Mouse (Mus musculus) heart, embryonic 16.5 days (tissue): ENCODE measurements around the gene 2900026A02Rik. TPM values are rescaled to one million over a fixed set of nuclear protein-coding genes. Genes with fewer than 3 reads are reported as not detected.

ENCODE experiments used
- ATAC-seq: fragments of 200-750 bp; cut with Nextera tagmentation; replicated peaks from 2 replicates; pipeline ENCODE4 v1.8.0; 2017; ENCODE audit warnings: moderate number of reproducible peaks; ENCODE audit not compliant: insufficient read depth, low FRiP score; ENCODE audit errors: extremely low read depth
- H3K27ac ChIP-seq: fragments of 300-500 bp; sonication (generic); 2 replicates; pipeline ENCODE4 v1.5.1; 2014; ENCODE audit warnings: mild to moderate bottlenecking, low read length, control low read depth, moderate library complexity
- H3K27me3 ChIP-seq: fragments of 300-500 bp; sonication (generic); 2 replicates; pipeline ENCODE4 v1.6.1; 2014; ENCODE audit warnings: low read length, mixed read lengths; ENCODE audit not compliant: control insufficient read depth, insufficient read depth
- H3K36me3 ChIP-seq: fragments of 300-500 bp; sonication (generic); 2 replicates; pipeline ENCODE4 v1.6.1; 2014; ENCODE audit not compliant: control insufficient read depth, insufficient read depth
- H3K4me1 ChIP-seq: fragments of 300-500 bp; sonication (generic); 2 replicates; pipeline ENCODE4 v1.6.1; 2014; ENCODE audit warnings: low read length, mixed read lengths; ENCODE audit not compliant: control insufficient read depth, insufficient read depth
- H3K4me2 ChIP-seq: fragments of 300-500 bp; sonication (generic); 2 replicates; pipeline ENCODE4 v1.6.1; 2014; ENCODE audit warnings: low read depth, mild to moderate bottlenecking, control low read depth, low read length
- H3K4me3 ChIP-seq: fragments of 300-500 bp; sonication (generic); 2 replicates; pipeline ENCODE4 v1.5.1; 2014; ENCODE audit warnings: mild to moderate bottlenecking, control low read depth, low read length
- H3K9ac ChIP-seq: fragments of 300-500 bp; sonication (generic); 2 replicates; pipeline ENCODE4 v1.6.1; 2014; ENCODE audit warnings: low read length, control low read depth
- H3K9me3 ChIP-seq: fragments of 300-500 bp; sonication (generic); replicated peaks from 2 replicates; pipeline ENCODE4 v1.6.1; 2016; ENCODE audit warnings: low read length; ENCODE audit not compliant: control insufficient read depth
- WGBS: fragments of 180-500 bp; shearing (Covaris S2); extraction: QIAGEN DNeasy Blood & Tissue Kit; methylation state at CpG from one replicate; pipeline ENCODE4 v1.1.7; 2014; 5-methylcytosine and 5-hydroxymethylcytosine counted together
- polyA plus RNA-seq: library from polyadenylated mRNA; unstranded; fragments of >200 nt; fragmentation: Nextera tagmentation; extraction: Ambion mirVana; gene quantifications from 2 replicates; pipeline ENCODE4 v1.2.1, GENCODE M21; 2015

2900026A02Rik gene
- polyA plus RNA-seq, 1 experiment from 2014 or later, result 14.9 TPM

DNA sequence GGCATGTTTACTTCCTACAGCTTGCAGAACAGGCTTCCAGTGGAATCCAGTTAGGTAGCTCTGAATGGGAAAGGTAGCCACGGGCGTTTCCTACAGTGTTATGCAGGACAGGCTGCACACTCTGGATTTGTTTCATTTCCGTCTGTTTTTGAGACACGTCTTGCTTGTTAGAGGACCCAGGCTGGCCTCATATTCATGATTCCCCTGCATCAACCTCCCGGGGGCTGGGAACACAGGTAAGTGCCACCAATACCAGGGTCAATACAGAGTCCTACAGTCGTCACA lies 99.5 kb downstream of the 2900026A02Rik start:
- H3K27me3 ChIP-seq, result no peaks in the 10 kb centered on the region
- H3K36me3 ChIP-seq, result 0 out of 2 replicates have a peak, but pooled peaks cover 3% of the 10 kb centered on the region
- ATAC-seq, result no peak
- peak overlapping the region; percentile 60 for H3K27ac ChIP-seq
- peaks cover 71% of the 10 kb centered on the region for H3K4me1 ChIP-seq
- no peak overlapping the region for H3K4me3 ChIP-seq
- no peak overlapping the region; the same call in 1 of the 2 replicates for H3K9ac ChIP-seq
- H3K9me3 ChIP-seq, result no peaks in the 10 kb centered on the region
- no peak overlapping the region for H3K4me2 ChIP-seq
- 81% methylated on average over 6 of the region's 6 CpGs for WGBS

DNA sequence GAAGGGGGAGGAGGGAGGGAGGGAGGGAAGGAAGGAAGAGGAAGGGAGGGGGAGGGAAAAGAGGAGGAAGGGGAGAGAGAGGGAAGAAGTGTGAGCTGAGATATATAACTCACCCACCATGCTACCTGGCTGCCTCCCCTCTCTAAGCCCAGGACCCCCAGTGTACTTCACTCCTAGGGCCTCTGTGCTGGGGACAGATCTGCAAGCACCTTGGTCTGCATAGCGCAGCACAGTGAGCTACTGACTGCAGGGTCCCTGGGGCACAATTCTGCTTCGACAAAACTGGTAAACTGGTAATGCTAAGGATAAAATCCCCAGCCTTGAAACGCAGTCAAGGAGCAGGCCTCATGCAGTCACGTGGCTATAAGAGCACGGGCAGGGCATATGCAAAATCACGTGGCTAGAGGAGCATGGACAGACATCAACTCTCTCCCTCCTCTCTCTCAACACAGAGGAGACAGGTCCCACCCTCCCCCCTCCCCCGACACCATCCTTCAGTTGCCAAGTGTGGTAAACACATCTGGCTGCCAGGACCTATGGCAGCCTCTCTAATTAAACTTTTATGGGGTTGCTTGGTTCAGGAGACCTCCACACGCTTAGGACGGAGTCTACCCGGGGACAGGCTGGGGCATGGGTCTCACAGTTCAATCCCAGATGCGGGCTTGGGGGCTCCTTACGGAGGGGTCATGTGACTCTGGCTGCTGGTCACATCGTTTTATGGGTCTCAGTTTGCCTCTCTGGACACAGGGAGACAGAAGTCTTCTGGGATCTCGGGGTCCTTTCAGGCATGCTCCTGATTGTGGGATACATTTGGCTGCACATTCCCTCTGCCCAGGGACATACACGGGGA lies 100.1 kb downstream of the 2900026A02Rik start:
- 41% methylated on average over 15 of the region's 15 CpGs for WGBS
- peak; percentile 39; the same call in 1 of the 2 replicates for ATAC-seq
- peaks cover 71% of the 10 kb centered on the region for H3K4me1 ChIP-seq
- H3K36me3 ChIP-seq, result 0 out of 2 replicates have a peak, but pooled peaks cover 3% of the 10 kb centered on the region
- no peak overlapping the region for H3K4me3 ChIP-seq
- peak overlapping the region; percentile 58 for H3K9ac ChIP-seq
- no peaks in the 10 kb centered on the region for H3K9me3 ChIP-seq
- H3K27me3 ChIP-seq, result no peaks in the 10 kb centered on the region
- peak overlapping the region; percentile 60 for H3K27ac ChIP-seq
- no peak overlapping the region for H3K4me2 ChIP-seq

DNA sequence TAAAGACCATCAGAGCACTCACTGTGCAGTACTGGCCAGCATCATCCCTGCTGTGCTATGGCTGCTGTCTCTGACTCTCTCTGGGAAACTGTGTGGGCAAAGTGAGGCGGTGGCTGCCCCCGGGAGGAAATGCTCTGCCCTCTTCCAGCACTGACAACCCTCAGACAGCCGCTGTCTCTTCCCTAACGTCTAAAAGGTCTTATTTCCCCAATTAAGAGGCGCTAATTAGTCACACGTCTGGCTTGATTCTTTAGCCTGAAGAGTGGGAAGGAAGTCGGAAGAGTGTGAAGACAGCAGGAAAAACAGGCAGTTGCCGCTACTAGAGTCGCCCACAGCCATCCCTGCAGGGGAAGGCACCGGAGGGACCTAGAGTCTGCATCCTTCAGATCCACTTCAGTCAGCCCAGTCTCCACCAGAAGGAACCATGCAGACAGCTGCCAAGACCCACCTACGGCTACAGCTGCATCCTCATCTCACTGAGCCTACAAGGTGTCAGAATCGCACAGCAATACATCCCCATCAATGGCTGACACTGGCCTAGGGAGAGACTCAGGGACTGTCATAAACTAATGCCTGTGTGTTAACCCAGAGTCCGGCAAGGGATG lies 101.1 kb downstream of the 2900026A02Rik start:
- Histone ChIP-seq H3K27ac (peak overlapping the region; percentile 21), H3K36me3 (no peaks in the 10 kb centered on the region; the same call in 1 of the 2 replicates), H3K9ac (0 out of 2 replicates have a peak overlapping the region, but pooled peaks have one; percentile 12), H3K4me3 (no peak overlapping the region), H3K9me3 (no peaks in the 10 kb centered on the region), H3K4me2 (no peak overlapping the region), H3K27me3 (no peaks in the 10 kb centered on the region), H3K4me1 (peaks cover 78% of the 10 kb centered on the region)
- no peak for ATAC-seq
- 46% methylated on average over 13 of the region's 13 CpGs for WGBS

DNA sequence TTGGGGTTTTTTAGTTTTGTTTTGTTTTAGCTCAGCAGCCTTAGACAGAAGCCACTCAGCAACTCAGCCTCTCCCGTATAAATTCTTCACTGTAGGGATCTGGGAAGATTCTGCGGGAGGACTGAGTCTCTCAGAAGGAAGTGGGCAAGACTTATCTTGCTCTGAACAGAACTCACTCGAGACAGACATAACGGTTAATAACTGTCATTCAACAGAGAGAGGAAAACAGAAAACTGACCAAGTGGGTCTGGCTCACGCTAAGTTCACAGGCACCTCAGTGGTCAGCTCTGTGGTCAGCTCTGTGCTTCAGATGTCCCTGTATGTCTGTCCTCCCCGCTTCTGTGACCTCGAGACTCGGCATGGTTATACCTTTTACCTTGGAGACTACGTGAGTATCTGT lies 101.7 kb downstream of the 2900026A02Rik start:
- ATAC-seq, result no peak
- peaks cover 82% of the 10 kb centered on the region for H3K4me1 ChIP-seq
- 56% methylated on average over 9 of the region's 9 CpGs for WGBS
- no peak overlapping the region for H3K9ac ChIP-seq
- 0 out of 2 replicates have a peak overlapping the region, but pooled peaks have one; percentile 20 for H3K4me2 ChIP-seq
- H3K9me3 ChIP-seq, result no peaks in the 10 kb centered on the region
- H3K36me3 ChIP-seq, result no peaks in the 10 kb centered on the region; the same call in 1 of the 2 replicates
- H3K27ac ChIP-seq, result peak overlapping the region; percentile 21
- no peak overlapping the region for H3K4me3 ChIP-seq
- H3K27me3 ChIP-seq, result no peaks in the 10 kb centered on the region

DNA sequence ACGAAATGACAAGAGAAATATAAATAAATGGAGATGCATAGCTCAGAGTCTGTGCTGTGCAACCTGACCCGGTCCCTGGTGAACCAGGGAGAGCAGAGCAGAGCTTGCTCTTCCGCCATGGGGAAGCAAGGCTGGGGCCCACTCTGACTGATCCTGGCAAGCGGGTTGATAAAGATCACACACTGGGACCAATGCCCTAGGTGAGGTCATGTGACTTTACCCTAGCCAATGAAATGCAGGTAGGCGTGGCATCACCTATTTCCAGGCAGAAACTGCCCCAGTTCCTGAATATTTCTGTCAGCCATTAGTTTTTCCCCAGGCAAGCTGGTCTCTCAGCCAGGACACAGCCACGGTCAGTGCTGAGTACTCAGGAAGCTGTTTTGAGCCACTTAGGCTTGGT lies 102.3 kb downstream of the 2900026A02Rik start:
- Histone ChIP-seq H3K27me3 (no peaks in the 10 kb centered on the region), H3K4me1 (peaks cover 83% of the 10 kb centered on the region), H3K4me2 (no peak overlapping the region), H3K4me3 (no peak overlapping the region), H3K27ac (peak overlapping the region; percentile 28; the same call in 1 of the 2 replicates), H3K9me3 (no peaks in the 10 kb centered on the region), H3K9ac (no peak overlapping the region), H3K36me3 (no peaks in the 10 kb centered on the region; the same call in 1 of the 2 replicates)
- 40% methylated on average over 6 of the region's 6 CpGs for WGBS
- ATAC-seq, result no peak

DNA sequence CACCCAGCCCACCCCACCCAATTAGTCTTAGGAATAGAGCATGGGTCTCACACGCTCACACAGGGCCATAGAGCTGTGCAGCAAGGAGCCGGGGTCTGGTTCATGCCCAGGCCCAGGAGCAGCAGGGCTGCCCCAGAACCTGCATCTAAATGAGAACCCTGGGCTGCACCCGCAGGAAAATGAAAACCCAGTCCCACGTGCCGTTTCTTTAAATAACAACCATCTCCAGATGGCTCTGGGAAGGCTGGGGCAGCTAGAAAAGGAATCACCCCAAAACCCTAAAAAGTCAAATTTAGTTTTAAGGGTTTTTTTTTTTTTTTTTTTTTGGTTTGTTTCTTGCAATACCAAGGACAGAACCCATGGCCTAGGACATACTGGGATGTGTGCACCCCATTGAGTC lies 103.7 kb downstream of the 2900026A02Rik start:
- Histone ChIP-seq H3K9me3 (no peaks in the 10 kb centered on the region), H3K36me3 (no peaks in the 10 kb centered on the region; the same call in 1 of the 2 replicates), H3K9ac (no peak overlapping the region), H3K27me3 (no peaks in the 10 kb centered on the region), H3K4me2 (no peak overlapping the region), H3K4me1 (peaks cover 83% of the 10 kb centered on the region), H3K27ac (no peak overlapping the region), H3K4me3 (no peak overlapping the region)
- WGBS, result 68% methylated on average over 5 of the region's 5 CpGs
- ATAC-seq, result no peak

DNA sequence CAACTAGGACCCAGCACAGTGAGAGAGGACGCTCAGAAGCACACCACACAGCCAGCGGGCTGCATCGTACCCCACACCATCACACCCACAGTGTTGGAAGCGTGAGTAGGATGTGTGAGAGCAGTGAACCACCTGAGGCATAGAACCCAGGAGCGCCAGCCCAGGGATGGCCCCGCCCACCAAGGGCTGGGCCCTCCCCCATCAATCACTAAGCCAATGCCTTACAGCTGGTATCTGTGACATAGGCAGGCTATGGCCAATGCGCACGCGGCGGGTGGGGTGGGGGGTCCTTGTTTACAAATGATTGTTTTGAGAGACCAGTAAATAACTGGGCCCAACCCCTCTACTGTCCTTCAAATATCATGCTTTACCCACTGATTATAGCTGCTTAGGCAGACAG lies 105.1 kb downstream of the 2900026A02Rik start:
- Histone ChIP-seq H3K9ac (no peak overlapping the region), H3K4me3 (no peak overlapping the region), H3K36me3 (no peaks in the 10 kb centered on the region; the same call in 1 of the 2 replicates), H3K27ac (0 out of 2 replicates have a peak overlapping the region, but pooled peaks have one; percentile 2), H3K4me1 (peaks cover 83% of the 10 kb centered on the region), H3K4me2 (no peak overlapping the region), H3K27me3 (no peaks in the 10 kb centered on the region), H3K9me3 (no peaks in the 10 kb centered on the region)
- no peak for ATAC-seq
- 63% methylated on average over 10 of the region's 10 CpGs for WGBS

DNA sequence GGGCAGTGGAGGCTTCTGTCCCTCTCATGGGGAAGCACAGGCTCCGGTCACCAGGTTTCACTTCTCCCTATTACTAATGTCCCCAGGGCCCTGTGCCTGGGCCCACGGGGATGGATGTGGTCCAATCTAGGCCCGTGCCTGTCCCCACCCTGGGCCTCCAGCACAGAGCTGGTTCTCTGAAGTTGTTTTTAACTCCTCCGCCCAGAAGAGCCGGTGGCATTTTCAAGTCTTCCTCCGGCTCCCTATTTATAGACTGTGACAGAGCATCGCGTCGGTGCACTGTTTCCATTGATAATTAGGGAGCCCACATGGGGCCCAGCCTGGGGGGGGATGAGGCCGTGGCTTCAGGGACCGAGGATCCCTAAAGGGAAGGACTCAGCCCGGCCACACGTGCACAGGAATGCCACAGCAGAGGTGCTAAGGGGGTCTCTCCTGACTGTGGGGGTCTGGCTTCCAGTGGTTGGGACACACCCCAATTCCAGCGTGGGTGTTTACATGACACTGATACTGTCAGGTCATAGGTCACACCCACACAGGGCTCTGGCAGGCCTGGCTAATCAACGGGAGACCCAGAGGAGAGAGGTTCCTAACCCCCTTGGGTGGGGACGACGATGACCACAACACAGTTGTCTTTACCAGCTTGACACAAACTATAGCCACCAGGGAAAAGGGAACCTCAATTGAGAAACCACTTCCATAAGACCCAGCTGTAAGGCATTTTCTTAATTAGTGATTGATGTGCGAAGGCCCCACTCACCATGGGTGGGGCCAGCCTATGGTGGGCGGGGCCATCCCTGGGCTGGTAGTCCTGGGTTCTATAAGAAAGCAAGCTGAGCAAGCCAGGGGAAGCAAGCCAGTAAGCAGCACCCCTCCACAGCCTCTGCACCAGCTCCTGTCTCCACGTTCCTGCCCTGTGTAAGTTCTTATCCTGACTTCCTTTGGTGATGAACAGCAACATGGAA lies 106.5 kb downstream of the 2900026A02Rik start:
- H3K9ac ChIP-seq, result peak overlapping the region; percentile 65
- H3K4me1 ChIP-seq, result peaks cover 79% of the 10 kb centered on the region
- ATAC-seq, result peak; percentile 77
- peak overlapping the region; percentile 96 for H3K27ac ChIP-seq
- H3K27me3 ChIP-seq, result no peaks in the 10 kb centered on the region
- H3K4me3 ChIP-seq, result 0 out of 2 replicates have a peak overlapping the region, but pooled peaks have one; percentile 8
- 21% methylated on average over 20 of the region's 20 CpGs for WGBS
- no peaks in the 10 kb centered on the region; the same call in 1 of the 2 replicates for H3K36me3 ChIP-seq
- peak overlapping the region; percentile 54 for H3K4me2 ChIP-seq
- H3K9me3 ChIP-seq, result no peaks in the 10 kb centered on the region
